Mouse (Mus musculus): ENCODE measurements at regions not wholly inside any gene's neighbourhood (a gene's known extent, or its start where the extent isn't known, plus 50 kb on each side); places are given as distances from the start of the nearest gene placed in this dataset.

GRCm38 (mm10) chr15:51265971-51266370 lies 2618.7 kb upstream of the Gm7489 start:
- TF ChIP-seq CTCF (IDR thresholded peaks at IDR 0.05 in 2 of 3, conservative IDR thresholded peaks at IDR 0.05 in 1 of 3; ENCODE audit: control insufficient read depth in 1 of 3, insufficient read depth in 1 of 3, low read depth in 2 of 3, low read length in 3 of 3, poor library complexity in 1 of 3, severe bottlenecking in 1 of 3) (no peak), RAD21 (IDR thresholded peaks at IDR 0.05; ENCODE audit: low read depth, low read length) (no peak), NRF1 (IDR thresholded peaks at IDR 0.05; ENCODE audit: insufficient read depth, low read depth, low read length, poor library complexity, severe bottlenecking) (no peak), EP300 (IDR thresholded peaks at IDR 0.05; ENCODE audit: low read depth in 1 of 2, low read length in 2 of 2) (no peak), POLR2AphosphoS5 (IDR thresholded peaks at IDR 0.05; ENCODE audit: borderline replicate concordance, low read depth, low read length) (no peak), ZKSCAN1 (IDR thresholded peaks at IDR 0.05; ENCODE audit: low read depth, low read length) (no peak), E2F4 (IDR thresholded peaks at IDR 0.05; ENCODE audit: borderline replicate concordance, low read depth, low read length) (no peak), MAX (IDR thresholded peaks at IDR 0.05; ENCODE audit: low read length) (no peak), POLR2A (IDR thresholded peaks at IDR 0.05; ENCODE audit: control insufficient read depth in 1 of 2, insufficient read depth in 1 of 2, low read depth in 1 of 2, low read length in 2 of 2, poor library complexity in 1 of 2) (no peak), TCF12 (IDR thresholded peaks at IDR 0.05; ENCODE audit: low read depth, low read length) (no peak), GATA1 (IDR thresholded peaks at IDR 0.05; ENCODE audit: low read depth, low read length) (no peak)
